ENCODE assay signal across 9 mouse cellular contexts in genomic region chr13:83737031-83737825, GRCm38 (mm10).
DNase-seq lines count a peak whose midpoint lies in the region; ATAC-seq and TF ChIP-seq lines count a peak whose summit lies in the region.
"Had no signal": no experiment of that assay in that cellular context is flagged by ENCODE, and none has a peak within 500 bp of the region (broad histone marks: within the 10 kb centered on the region; RNA-seq: fewer than 3 reads in every experiment).

No protein-coding gene starts in this region.

- 3% methylated on average over 9 of the region's 9 CpGs for WGBS in intestine, embryonic 15.5 days
- WGBS in olfactory bulb, adult 2 months: 1% methylated on average over 9 of the region's 9 CpGs

- peak overlapping the region; percentile 80 for H3K27ac ChIP-seq in left cerebral cortex, adult 2 months
- no peak overlapping the region for H3K27ac ChIP-seq in intestine, embryonic 15.5 days
- H3K27ac ChIP-seq in olfactory bulb, adult 2 months (ENCODE audit: insufficient read depth, low read depth, low read length): peak overlapping the region; percentile 100
- H3K27ac ChIP-seq: embryonic facial prominence, embryonic 15.5 days had no signal

- no peak overlapping the region for H3K9ac ChIP-seq in intestine, embryonic 15.5 days
- H3K9ac ChIP-seq: embryonic facial prominence, embryonic 15.5 days had no signal

- peak; percentile 28 for DNase-seq in cerebellum, adult 11 months
- DNase-seq in left cerebral cortex, adult 2 months (ENCODE audit: extremely low spot score in 1 of 2, low spot score in 2 of 2): no peak
- DNase-seq in left cerebral cortex, adult 11 months (ENCODE audit: low spot score): no peak
- no peak for DNase-seq in gastrocnemius, postnatal 36 days
- no peak for DNase-seq in frontal cortex, adult 2 months (ENCODE audit: extremely low spot score in 1 of 2, low spot score in 1 of 2)

- H3K4me2 ChIP-seq in intestine, embryonic 15.5 days (replicated peaks): peak overlapping the region; percentile 48
- H3K4me2 ChIP-seq: embryonic facial prominence, embryonic 15.5 days had no signal

- H3K27me3 ChIP-seq in intestine, embryonic 15.5 days (replicated peaks): peaks cover 55% of the 10 kb centered on the region

- no peak for TF ChIP-seq CTCF in left cerebral cortex, adult 2 months (IDR thresholded peaks at IDR 0.05)
- TF ChIP-seq CTCF in olfactory bulb, adult 2 months (IDR thresholded peaks at IDR 0.05; ENCODE audit: insufficient read depth, low read depth, low read length): no peak

- intact Hi-C loops in left cerebral cortex, adult 2 months (cut with DNase I): no loop called here
- intact Hi-C loops in gastrocnemius, postnatal 36 days (cut with DNase I): no loop called here

- H3K36me3 ChIP-seq in intestine, embryonic 15.5 days: no peaks in the 10 kb centered on the region
- H3K36me3 ChIP-seq: embryonic facial prominence, embryonic 15.5 days had no signal

- no peaks in the 10 kb centered on the region for H3K9me3 ChIP-seq in intestine, embryonic 15.5 days
- H3K9me3 ChIP-seq: embryonic facial prominence, embryonic 15.5 days had no signal

- ATAC-seq in cerebellum, adult (ENCODE audit: insufficient number of reproducible peaks, low FRiP score, low TSS enrichment): no peak
- no peak for ATAC-seq in intestine, embryonic 15.5 days

- 0 out of 2 replicates have a peak, but pooled peaks cover under 1% of the 10 kb centered on the region for H3K4me1 ChIP-seq in intestine, embryonic 15.5 days (replicated peaks)
- no peaks in the 10 kb centered on the region for H3K4me1 ChIP-seq in olfactory bulb, adult 2 months (ENCODE audit: control insufficient read depth, insufficient read depth, low read length)

- TF ChIP-seq POLR2A in olfactory bulb, adult 2 months (IDR thresholded peaks at IDR 0.05; ENCODE audit: insufficient read depth, low read depth, low read length): no peak

- H3K4me3 ChIP-seq in left cerebral cortex, adult 2 months: peak overlapping the region; percentile 83
- no peak overlapping the region; the same call in 1 of the 2 replicates for H3K4me3 ChIP-seq in intestine, embryonic 15.5 days (replicated peaks)
- peak overlapping the region; percentile 78 for H3K4me3 ChIP-seq in olfactory bulb, adult 2 months (ENCODE audit: insufficient read depth, low read depth, low read length)
